8 mouse cellular contexts compared by ENCODE assay signal in the genomic region with DNA sequence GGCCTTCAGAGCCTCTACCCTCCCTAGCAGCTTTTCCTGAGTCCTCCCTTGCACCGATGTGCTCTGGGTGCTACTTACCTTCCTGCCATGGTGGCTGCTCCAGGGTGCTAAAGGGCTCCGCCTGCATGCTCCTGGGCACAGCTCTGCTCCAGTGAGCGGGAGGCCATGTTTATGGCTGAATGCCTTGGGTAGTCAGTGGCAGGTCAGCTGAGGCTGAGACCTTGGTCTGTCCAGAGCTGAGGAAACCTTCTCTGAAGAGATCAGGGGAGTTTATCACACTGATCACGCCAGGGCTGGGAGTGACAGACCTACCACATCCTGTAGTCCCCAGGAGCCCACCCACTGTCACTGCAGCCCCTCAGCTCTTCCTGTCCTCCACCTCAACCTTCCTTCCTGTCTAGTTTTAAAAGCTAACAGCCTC. TPM values are rescaled to one million over a fixed set of nuclear protein-coding genes. Genes with fewer than 3 reads are reported as not detected.
DNase-seq lines count a peak whose midpoint lies in the region; ATAC-seq and TF ChIP-seq lines count a peak whose summit lies in the region.

TSS of gene Nlrc3 (minus strand) at position 382 of the 421 bp plus-strand sequence.

- peaks cover 21% of the 10 kb centered on the region for H3K36me3 ChIP-seq in heart, embryonic 15.5 days
- peaks cover 17% of the 10 kb centered on the region for H3K36me3 ChIP-seq in heart, embryonic 11.5 days (ENCODE audit: control insufficient read depth, insufficient read depth, low read length)
- peaks cover 30% of the 10 kb centered on the region for H3K36me3 ChIP-seq in kidney, postnatal 0 days (ENCODE audit: insufficient read depth, low read length)

- H3K4me3 ChIP-seq in heart, embryonic 15.5 days, result peak within 1 kb of the TSS; percentile 24
- no peak within 1 kb of the TSS for H3K4me3 ChIP-seq in heart, embryonic 11.5 days (ENCODE audit: low read depth, low read length)
- no peak within 1 kb of the TSS for H3K4me3 ChIP-seq in kidney, postnatal 0 days (replicated peaks; ENCODE audit: low read depth, low read length)

- H3K4me2 ChIP-seq in heart, embryonic 15.5 days, result peak within 1 kb of the TSS; percentile 41; the same call in 1 of the 2 replicates
- no peak within 1 kb of the TSS for H3K4me2 ChIP-seq in heart, embryonic 11.5 days
- peak within 1 kb of the TSS; percentile 23 for H3K4me2 ChIP-seq in kidney, postnatal 0 days (ENCODE audit: low read length)

- peak; percentile 61 for ATAC-seq in heart, embryonic 15.5 days (replicated peaks; ENCODE audit: insufficient number of reproducible peaks, insufficient read depth, low FRiP score, low read depth)
- ATAC-seq in heart, embryonic 11.5 days (replicated peaks; ENCODE audit: insufficient number of reproducible peaks, low FRiP score, low TSS enrichment), result no peak
- ATAC-seq in kidney, postnatal 0 days (replicated peaks; ENCODE audit: low FRiP score, low read depth), result peak; percentile 81

- no peak for TF ChIP-seq CTCF in kidney, postnatal 0 days (IDR thresholded peaks at IDR 0.05; ENCODE audit: low read depth)

- H3K4me1 ChIP-seq in heart, embryonic 15.5 days (replicated peaks), result peaks cover 6% of the 10 kb centered on the region
- peaks cover 10% of the 10 kb centered on the region; the same call in 1 of the 2 replicates for H3K4me1 ChIP-seq in heart, embryonic 11.5 days (ENCODE audit: control insufficient read depth, insufficient read depth, low read length)
- peaks cover 6% of the 10 kb centered on the region; the same call in 1 of the 2 replicates for H3K4me1 ChIP-seq in kidney, postnatal 0 days (replicated peaks; ENCODE audit: insufficient read depth, low read length)

- no peak within 1 kb of the TSS for H3K27ac ChIP-seq in heart, embryonic 15.5 days
- H3K27ac ChIP-seq in heart, embryonic 11.5 days (ENCODE audit: low read depth, low read length), result no peak within 1 kb of the TSS
- peak within 1 kb of the TSS; percentile 47; the same call in 1 of the 2 replicates for H3K27ac ChIP-seq in kidney, postnatal 0 days

- 57% methylated on average over 4 of the region's 4 CpGs for WGBS in heart, embryonic 15.5 days
- 60% methylated on average over 4 of the region's 4 CpGs for WGBS in heart, embryonic 11.5 days (ENCODE audit: insufficient replicate concordance)
- WGBS in kidney, postnatal 0 days, result 13% methylated on average over 4 of the region's 4 CpGs

- peak; percentile 57 for DNase-seq in ZHBTc4 (ENCODE audit: low read depth, low spot score)
- peak; percentile 44 for DNase-seq in kidney, postnatal 0 days (ENCODE audit: low spot score)
- peak; percentile 77 to 82 for DNase-seq in natural killer cell, adult 2 months (ENCODE audit: low spot score in 2 of 2)
- no peak for DNase-seq in frontal cortex, postnatal 14 days (ENCODE audit: low spot score in 2 of 2)
- no peak for DNase-seq in layer of hippocampus, adult 11-12 months (ENCODE audit: low spot score)
- DNase-seq in Muller cell, postnatal 12 days (ENCODE audit: inconsistent ontology term), result no peak

- H3K27me3 ChIP-seq in heart, embryonic 15.5 days, result no peaks in the 10 kb centered on the region
- H3K27me3 ChIP-seq in heart, embryonic 11.5 days (ENCODE audit: control insufficient read depth, insufficient read depth, low read length), result no peaks in the 10 kb centered on the region
- H3K27me3 ChIP-seq in kidney, postnatal 0 days (ENCODE audit: insufficient read depth, low read length), result no peaks in the 10 kb centered on the region

- H3K9ac ChIP-seq in heart, embryonic 15.5 days, result no peak within 1 kb of the TSS
- H3K9ac ChIP-seq in heart, embryonic 11.5 days (ENCODE audit: low read depth, low read length), result no peak within 1 kb of the TSS
- no peak within 1 kb of the TSS for H3K9ac ChIP-seq in kidney, postnatal 0 days (ENCODE audit: low read depth, low read length)

- no peaks in the 10 kb centered on the region for H3K9me3 ChIP-seq in heart, embryonic 15.5 days (replicated peaks)
- H3K9me3 ChIP-seq in heart, embryonic 11.5 days (replicated peaks; ENCODE audit: control insufficient read depth, low read length), result no peaks in the 10 kb centered on the region
- no peaks in the 10 kb centered on the region for H3K9me3 ChIP-seq in kidney, postnatal 0 days (replicated peaks; ENCODE audit: low read length)

RNA-seq across cellular contexts. Expression of gene Nlrc3, which starts in this region (rescaled TPM):
- polyA plus RNA-seq in heart, embryonic 15.5 days (2015; fragmentation: Nextera tagmentation; extraction: Ambion mirVana), result 1.3 and 2.2 TPM in 2 replicates
- 1.1 and 1.4 TPM in 2 replicates for polyA plus RNA-seq in heart, embryonic 11.5 days (2014; fragmentation: Nextera tagmentation; extraction: Ambion mirVana)
- 1.1 and 1.3 TPM in 2 replicates for polyA plus RNA-seq in kidney, postnatal 0 days (2015; fragmentation: Nextera tagmentation; extraction: Ambion mirVana)

Comparison
In these comparisons a context has a peak if more than half of its experiments do, and no peak if none do; other contexts are left out.
1. DNase-seq: peak in ZHBTc4 (single experiment), kidney, postnatal 0 days (single experiment) and natural killer cell, adult 2 months (2 of 2); none in frontal cortex, postnatal 14 days (0 of 2), layer of hippocampus, adult 11-12 months (single experiment) and Muller cell, postnatal 12 days (single experiment).